Mouse (Mus musculus) liver, postnatal 0 days (tissue): ENCODE data around the gene Frmpd2. TPM values are rescaled to one million over a fixed set of nuclear protein-coding genes. Genes with fewer than 3 reads are reported as not detected.

Experiments used
- ATAC-seq: fragments of 200-750 bp; cut with Nextera tagmentation; 2 replicates; pipeline ENCODE4 v1.8.0; 2017; ENCODE audit warnings: mild to moderate bottlenecking, moderate library complexity
- DNase-seq: peaks from one replicate; pipeline ENCODE4 v3.0.0-alpha.2; 2016
- H3K27ac ChIP-seq: fragments of 300-500 bp; sonication (generic); 2 replicates; pipeline ENCODE4 v1.5.1; 2014; ENCODE audit warnings: antibody characterized with exemption, moderate library complexity, mild to moderate bottlenecking, low read depth
- H3K27me3 ChIP-seq: fragments of 300-500 bp; sonication (generic); 2 replicates; pipeline ENCODE4 v1.6.1; 2014; ENCODE audit warnings: low read length, control low read depth, mixed read lengths; ENCODE audit not compliant: insufficient read depth
- H3K36me3 ChIP-seq: fragments of 300-500 bp; sonication (generic); replicated peaks from 2 replicates; pipeline ENCODE4 v1.6.1; 2014; ENCODE audit warnings: mild to moderate bottlenecking, control low read depth, low read length, moderate library complexity, mixed read lengths; ENCODE audit not compliant: insufficient read depth
- H3K4me1 ChIP-seq: fragments of 300-500 bp; sonication (generic); 2 replicates; pipeline ENCODE4 v1.6.1; 2014; ENCODE audit warnings: antibody characterized with exemption, mild to moderate bottlenecking, control low read depth; ENCODE audit not compliant: insufficient read depth
- H3K4me2 ChIP-seq: fragments of 300-500 bp; sonication (generic); 2 replicates; pipeline ENCODE4 v1.6.1; 2014; ENCODE audit warnings: low read depth, mild to moderate bottlenecking, low read length, moderate library complexity, mixed read lengths
- H3K4me3 ChIP-seq: fragments of 300-500 bp; sonication (generic); 2 replicates; pipeline ENCODE4 v1.5.1; 2014; ENCODE audit warnings: low read depth, low read length
- H3K9ac ChIP-seq: fragments of 300-500 bp; sonication (generic); replicated peaks from 2 replicates; pipeline ENCODE4 v1.6.1; 2014; ENCODE audit warnings: mild to moderate bottlenecking, moderate library complexity
- H3K9me3 ChIP-seq: fragments of 300-500 bp; sonication (generic); 2 replicates; pipeline ENCODE4 v1.6.1; 2016; ENCODE audit warnings: mild to moderate bottlenecking, control low read depth, low read length, mixed read lengths
- CTCF ChIP-seq: sonication (generic); IDR thresholded peaks from 2 replicates; pipeline ENCODE4 v1.5.1; 2016; ENCODE audit warnings: antibody characterized with exemption, low read depth
- EP300 ChIP-seq: IDR thresholded peaks from 2 replicates; pipeline ENCODE4 v1.6.1; 2016; ENCODE audit warnings: antibody characterized with exemption, low read depth, mild to moderate bottlenecking
- WGBS: fragments of 180-500 bp; shearing (Covaris S2); extraction: QIAGEN DNeasy Blood & Tissue Kit; methylation state at CpG from one replicate; pipeline ENCODE4 v1.1.7; 2014; ENCODE audit not compliant: insufficient replicate concordance; 5-methylcytosine and 5-hydroxymethylcytosine counted together
- polyA plus RNA-seq: library from polyadenylated mRNA; unstranded; fragments of >200 nt; fragmentation: Nextera tagmentation; extraction: Ambion mirVana; gene quantifications from 2 replicates; pipeline ENCODE4 v1.2.1, GENCODE M21; 2015

Gene Frmpd2
- polyA plus RNA-seq, 1 experiment from 2014 or later: not detected

DNA sequence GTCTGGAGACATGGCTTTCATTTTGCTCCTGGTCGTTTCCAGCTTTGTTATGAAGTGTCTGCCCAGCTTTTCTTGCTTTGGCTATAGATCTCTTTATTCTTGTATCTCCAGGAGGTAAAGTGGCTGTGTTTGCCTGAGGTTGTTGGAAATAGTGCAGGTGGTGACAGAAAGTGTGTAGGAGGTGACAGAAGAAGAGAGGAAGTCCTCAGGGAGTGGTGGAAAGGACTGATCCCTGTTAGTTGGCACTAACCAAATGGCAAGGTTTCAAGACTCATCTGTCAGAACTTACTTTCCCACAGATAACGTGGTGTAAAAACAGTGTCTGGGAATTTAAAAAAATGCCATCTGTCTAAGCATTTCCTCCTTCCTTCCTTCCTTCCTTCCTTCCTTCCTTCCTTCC, 3.0 kb downstream of the Frmpd2 start:
- Histone ChIP-seq H3K9ac (no peak overlapping the region), H3K36me3 (no peaks in the 10 kb centered on the region), H3K27me3 (no peaks in the 10 kb centered on the region), H3K4me3 (no peak overlapping the region), H3K9me3 (no peaks in the 10 kb centered on the region), H3K4me1 (no peaks in the 10 kb centered on the region), H3K4me2 (no peak overlapping the region), H3K27ac (no peak overlapping the region)
- ATAC-seq: no peak
- TF ChIP-seq CTCF: no peak
- TF ChIP-seq EP300: no peak
- no peak for DNase-seq
- WGBS: 46% methylated on average over 2 of the region's 2 CpGs

DNA sequence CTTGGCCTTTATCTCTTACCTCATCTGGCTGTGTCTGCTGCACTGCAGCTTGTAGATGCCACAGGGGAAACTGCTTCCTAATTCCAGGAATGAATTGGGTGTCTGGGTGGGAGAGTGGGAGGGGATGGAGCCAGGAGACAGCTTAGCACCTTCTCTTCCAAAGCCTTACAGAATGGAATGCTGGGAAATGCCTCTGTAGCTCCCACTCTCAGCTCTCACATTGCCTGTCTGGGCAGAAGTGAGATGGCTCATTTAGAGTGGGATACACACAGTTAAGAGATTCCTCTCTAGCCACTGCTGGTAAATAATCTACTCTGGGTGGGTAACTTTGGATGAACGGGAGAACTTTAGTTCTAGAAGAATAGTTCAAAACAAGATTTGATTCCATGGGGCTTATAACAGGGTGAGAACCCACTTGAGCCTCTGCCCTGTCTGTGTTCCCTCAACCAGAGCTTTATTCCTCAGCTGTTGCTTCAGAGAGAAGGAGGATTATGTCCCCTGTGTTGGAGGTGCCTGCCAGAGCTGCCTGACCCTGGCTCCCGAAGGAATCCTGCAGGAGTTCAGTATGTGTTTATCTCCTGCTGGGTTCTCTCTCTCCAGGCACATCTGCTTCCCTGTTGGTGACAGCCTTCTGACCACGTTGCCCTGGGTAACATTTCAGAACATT, 4.7 kb downstream of the Frmpd2 start:
- no peak for TF ChIP-seq CTCF
- no peak for TF ChIP-seq EP300
- 20% methylated on average over 3 of the region's 3 CpGs for WGBS
- Histone ChIP-seq H3K36me3 (no peaks in the 10 kb centered on the region), H3K27ac (no peak overlapping the region), H3K4me3 (no peak overlapping the region), H3K27me3 (no peaks in the 10 kb centered on the region), H3K4me1 (no peaks in the 10 kb centered on the region), H3K4me2 (no peak overlapping the region), H3K9ac (no peak overlapping the region), H3K9me3 (no peaks in the 10 kb centered on the region)
- ATAC-seq (no peak), DNase-seq (no peak)

- H3K27ac ChIP-seq: no peak overlapping the region
- no peaks in the 10 kb centered on the region for H3K27me3 ChIP-seq
- H3K36me3 ChIP-seq: no peaks in the 10 kb centered on the region
- H3K9me3 ChIP-seq: no peaks in the 10 kb centered on the region
- H3K4me3 ChIP-seq: no peak overlapping the region
- no peak overlapping the region for H3K4me2 ChIP-seq
- DNase-seq (no peak), ATAC-seq (no peak)
- no peak overlapping the region for H3K9ac ChIP-seq
- 79% methylated on average over 3 of the region's 3 CpGs for WGBS
- H3K4me1 ChIP-seq: no peaks in the 10 kb centered on the region
- TF ChIP-seq EP300: no peak
- TF ChIP-seq CTCF: no peak
Observed at GRCm38 (mm10) chr14:33481991-33482390, 10.5 kb downstream of the Frmpd2 start.

- Histone ChIP-seq H3K9me3 (no peaks in the 10 kb centered on the region), H3K4me3 (no peak overlapping the region), H3K4me1 (no peaks in the 10 kb centered on the region), H3K9ac (no peak overlapping the region), H3K36me3 (no peaks in the 10 kb centered on the region), H3K4me2 (no peak overlapping the region), H3K27me3 (no peaks in the 10 kb centered on the region), H3K27ac (no peak overlapping the region)
- TF ChIP-seq CTCF: no peak
- TF ChIP-seq EP300: no peak
- WGBS: 73% methylated on average over 15 of the region's 15 CpGs
- no peak for ATAC-seq
- DNase-seq: no peak
Observed at GRCm38 (mm10) chr14:33487805-33488550, 16.5 kb downstream of the Frmpd2 start.

DNA sequence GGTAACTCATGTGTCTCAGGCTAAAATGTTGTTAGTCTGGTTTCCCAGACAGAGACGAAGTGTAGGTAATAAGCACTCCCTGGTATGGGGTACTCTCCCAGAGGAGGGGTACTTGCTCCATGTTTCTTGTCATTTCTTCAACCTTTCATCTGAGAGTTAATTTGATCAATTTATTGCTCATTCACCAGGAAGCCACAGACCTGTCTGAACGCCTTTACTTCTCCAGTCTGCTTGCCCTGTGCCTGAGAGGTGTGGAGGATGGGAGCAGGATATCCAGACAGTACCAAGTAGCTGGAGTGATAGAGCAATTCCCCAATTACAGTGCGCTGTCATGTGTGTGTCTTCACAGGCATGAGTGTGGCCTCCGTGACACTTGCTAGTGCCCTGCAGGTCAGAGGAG, 23.7 kb downstream of the Frmpd2 start:
- Histone ChIP-seq H3K4me3 (no peak overlapping the region), H3K9ac (no peak overlapping the region), H3K9me3 (no peaks in the 10 kb centered on the region), H3K27ac (no peak overlapping the region), H3K36me3 (no peaks in the 10 kb centered on the region), H3K4me2 (no peak overlapping the region), H3K4me1 (no peaks in the 10 kb centered on the region), H3K27me3 (no peaks in the 10 kb centered on the region)
- DNase-seq: no peak
- TF ChIP-seq CTCF: no peak
- no peak for TF ChIP-seq EP300
- 64% methylated on average over 4 of the region's 4 CpGs for WGBS
- ATAC-seq: no peak

DNA sequence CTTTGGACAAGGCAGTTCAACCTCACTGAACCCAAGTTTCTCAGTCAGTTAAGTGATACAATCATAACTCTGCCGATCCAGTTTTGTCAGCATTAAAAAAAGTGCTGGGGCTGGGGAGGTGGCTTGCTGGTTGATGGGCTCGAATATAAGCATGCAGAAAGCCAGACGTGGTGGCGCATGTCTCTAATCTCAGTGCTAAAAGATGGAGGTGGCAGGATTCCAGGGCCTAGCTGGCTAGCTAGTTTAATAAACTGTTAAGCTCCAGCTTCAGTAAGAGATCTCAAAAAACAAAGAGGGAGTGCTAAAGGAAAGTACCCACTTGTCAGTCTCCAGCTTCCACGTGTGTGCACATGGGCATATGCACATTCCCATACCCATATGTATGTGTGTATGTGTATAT, 25.9 kb downstream of the Frmpd2 start:
- WGBS: 68% methylated on average over 5 of the region's 5 CpGs

More for the DNA sequence above, 25.9 kb downstream of the Frmpd2 start:
- H3K36me3 ChIP-seq: no peaks in the 10 kb centered on the region
- TF ChIP-seq EP300: no peak
- no peak for TF ChIP-seq CTCF
- H3K27me3 ChIP-seq: no peaks in the 10 kb centered on the region
- H3K4me2 ChIP-seq: no peak overlapping the region
- H3K9ac ChIP-seq: no peak overlapping the region
- H3K9me3 ChIP-seq: no peaks in the 10 kb centered on the region
- H3K4me1 ChIP-seq: no peaks in the 10 kb centered on the region
- ATAC-seq: no peak
- H3K27ac ChIP-seq: no peak overlapping the region
- no peak overlapping the region for H3K4me3 ChIP-seq
- no peak for DNase-seq
